In the genomic region with DNA sequence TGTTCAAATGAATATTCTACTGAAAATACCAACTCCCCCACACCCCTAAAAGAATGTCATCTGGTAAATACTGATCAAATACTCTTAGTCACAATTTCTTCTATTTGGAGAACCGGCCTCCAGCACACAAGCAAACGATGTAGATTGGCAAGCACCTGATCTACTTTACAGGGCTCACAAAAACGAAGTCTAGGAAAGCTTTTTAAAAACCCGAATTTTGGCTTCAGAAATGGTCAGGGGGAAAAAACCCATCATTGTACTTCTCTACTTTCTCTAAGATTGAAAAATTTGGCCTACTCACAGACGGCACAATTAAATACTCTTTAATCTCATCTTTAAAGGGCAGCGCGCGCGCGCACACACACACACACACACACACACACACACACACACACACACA, we compare ENCODE assay signal across 8 mouse cellular contexts. TPM values are rescaled to one million over a fixed set of nuclear protein-coding genes. Genes with fewer than 3 reads are reported as not detected.
DNase-seq lines count a peak whose midpoint lies in the region; ATAC-seq and TF ChIP-seq lines count a peak whose summit lies in the region.
"Had no signal": no experiment of that assay in that cellular context is flagged by ENCODE, and none has a peak within 500 bp of the region (broad histone marks: within the 10 kb centered on the region; RNA-seq: fewer than 3 reads in every experiment).

No protein-coding gene starts in this region.

- no peak overlapping the region; the same call in 1 of the 2 replicates for H3K9ac ChIP-seq in limb, embryonic 15.5 days

- no peak for ATAC-seq in limb, embryonic 15.5 days (ENCODE audit: insufficient number of reproducible peaks, low FRiP score, low TSS enrichment, low read depth)

- H3K4me2 ChIP-seq in limb, embryonic 15.5 days, result peak overlapping the region; percentile 49

- no peak for TF ChIP-seq POLR2A in spleen, adult 2 months (IDR thresholded peaks at IDR 0.05; ENCODE audit: low read depth, low read length)
- no peak for TF ChIP-seq POLR2A in embryonic fibroblast, embryonic 13.5 days (IDR thresholded peaks at IDR 0.05; ENCODE audit: low read depth, low read length)

- no peak overlapping the region for H3K27ac ChIP-seq in spleen, adult 2 months (ENCODE audit: insufficient read depth, low read length)
- H3K27ac ChIP-seq in embryonic fibroblast, embryonic 13.5 days (ENCODE audit: insufficient read depth, low read length), result no peak overlapping the region
- H3K27ac ChIP-seq in limb, embryonic 15.5 days, result no peak overlapping the region

- H3K4me3 ChIP-seq in spleen, adult 2 months (ENCODE audit: extremely low read depth, insufficient read depth, insufficient read length), result peak overlapping the region; percentile 66
- H3K4me3 ChIP-seq in embryonic fibroblast, embryonic 13.5 days (ENCODE audit: insufficient read depth, low read length), result peak overlapping the region; percentile 90
- peak overlapping the region; percentile 87 for H3K4me3 ChIP-seq in limb, embryonic 15.5 days

- WGBS in spleen, adult 2 months, result 5% methylated on average over 10 of the region's 10 CpGs
- WGBS in limb, embryonic 15.5 days, result 5% methylated on average over 6 of the region's 10 CpGs

- intact Hi-C loops in left cerebral cortex, postnatal 14 days (cut with DNase I), result no loop called here

- H3K4me1 ChIP-seq in spleen, adult 2 months (ENCODE audit: control insufficient read depth, insufficient read depth, insufficient read length), result no peaks in the 10 kb centered on the region
- H3K4me1 ChIP-seq in embryonic fibroblast, embryonic 13.5 days (ENCODE audit: control insufficient read depth, insufficient read depth, low read length), result no peaks in the 10 kb centered on the region
- H3K4me1 ChIP-seq in limb, embryonic 15.5 days, result no peaks in the 10 kb centered on the region

- H3K27me3 ChIP-seq in spleen, adult 2 months (ENCODE audit: control insufficient read depth, insufficient read depth, low read length), result no peaks in the 10 kb centered on the region
- H3K27me3 ChIP-seq in limb, embryonic 15.5 days, result no peaks in the 10 kb centered on the region

- no peak for TF ChIP-seq CTCF in spleen, adult 2 months (IDR thresholded peaks at IDR 0.05; ENCODE audit: extremely low read depth, insufficient read depth, insufficient read length, insufficient replicate concordance)
- no peak for TF ChIP-seq CTCF in embryonic fibroblast, embryonic 13.5 days (IDR thresholded peaks at IDR 0.05; ENCODE audit: borderline replicate concordance, insufficient read depth, low read length)

- no peaks in the 10 kb centered on the region for H3K9me3 ChIP-seq in limb, embryonic 15.5 days

- no peak for DNase-seq in spleen, adult 2 months (ENCODE audit: low read depth in 1 of 2, low spot score in 2 of 2)
- no peak for DNase-seq in spleen, adult 12 weeks (ENCODE audit: low spot score)
- DNase-seq in retina, postnatal 1 day, result peak; percentile 31
- DNase-seq in left cerebral cortex, postnatal 14 days (ENCODE audit: low spot score in 2 of 2), result no peak
- DNase-seq in frontal cortex, postnatal 14 days (ENCODE audit: low spot score in 2 of 2), result no peak

- no peaks in the 10 kb centered on the region for H3K36me3 ChIP-seq in spleen, adult 2 months (ENCODE audit: control insufficient read depth, insufficient read depth, low read length)
- peaks cover 2% of the 10 kb centered on the region; the same call in 1 of the 2 replicates for H3K36me3 ChIP-seq in limb, embryonic 15.5 days

RNA-seq across cellular contexts. Expression of a gene that starts 0.8 kb away (rescaled TPM):
- polyA plus RNA-seq in spleen, adult 2 months (2012; rRNA removed), result 0.26 and 0.34 TPM in 2 replicates
- polyA plus RNA-seq in embryonic fibroblast, embryonic 13.5 days (2011; ENCODE audit: insufficient read length, low read depth, missing spikeins), result 4.2 and 8.1 TPM in 2 replicates
- 13.1 and 13.8 TPM in 2 replicates for polyA plus RNA-seq in limb, embryonic 15.5 days (2015; fragmentation: Nextera tagmentation; extraction: Ambion mirVana)
- total RNA-seq in left cerebral cortex, postnatal 14 days (2021), result 10 to 100 TPM; 15.8 to 17.6 TPM

RNA-seq across cellular contexts. Expression of a gene that starts 35.5 kb away (rescaled TPM):
- polyA plus RNA-seq in spleen, adult 2 months (2012; rRNA removed), result not detected in 2 replicates
- polyA plus RNA-seq in embryonic fibroblast, embryonic 13.5 days (2011; ENCODE audit: insufficient read length, low read depth, missing spikeins), result not detected in 2 replicates
- not detected in 2 replicates for polyA plus RNA-seq in limb, embryonic 15.5 days (2015; fragmentation: Nextera tagmentation; extraction: Ambion mirVana)
- not detected for total RNA-seq in left cerebral cortex, postnatal 14 days (2021)
- polyA plus RNA-seq: gonadal fat pad, adult 2 months had no signal

RNA-seq across cellular contexts. Expression of a gene that starts 39.4 kb away (rescaled TPM):
- 2.9 TPM in 2 replicates for polyA plus RNA-seq in spleen, adult 2 months (2012; rRNA removed)
- polyA plus RNA-seq in embryonic fibroblast, embryonic 13.5 days (2011; ENCODE audit: insufficient read length, low read depth, missing spikeins), result 10.3 and 11.3 TPM in 2 replicates
- 12.2 and 12.4 TPM in 2 replicates for polyA plus RNA-seq in limb, embryonic 15.5 days (2015; fragmentation: Nextera tagmentation; extraction: Ambion mirVana)
- total RNA-seq in left cerebral cortex, postnatal 14 days (2021), result 10 to 100 TPM; 13.6 to 14.6 TPM

RNA-seq across cellular contexts. Expression of a gene that starts 56.7 kb away (rescaled TPM):
- polyA plus RNA-seq in spleen, adult 2 months (2012; rRNA removed), result 0.48 and 0.69 TPM in 2 replicates
- 5.6 and 5.7 TPM in 2 replicates for polyA plus RNA-seq in embryonic fibroblast, embryonic 13.5 days (2011; ENCODE audit: insufficient read length, low read depth, missing spikeins)
- 9.8 and 10.0 TPM in 2 replicates for polyA plus RNA-seq in limb, embryonic 15.5 days (2015; fragmentation: Nextera tagmentation; extraction: Ambion mirVana)
- total RNA-seq in left cerebral cortex, postnatal 14 days (2021), result 10 to 100 TPM; 15.6 to 16.5 TPM
